Mouse (Mus musculus): ENCODE results near the gene Efna1.

Efna1 gene

GRCm38 (mm10) chr3:89242331-89242895 lies 38.5 kb downstream of the Efna1 start:
- DNase-seq: peak; percentile 77

GRCm38 (mm10) chr3:89238494-89238893 lies 42.4 kb downstream of the Efna1 start:
- DNase-seq: no peak

GRCm38 (mm10) chr3:89237682-89238081 lies 43.3 kb downstream of the Efna1 start:
- DNase-seq: no peak

- DNase-seq: no peak
Measured at GRCm38 (mm10) chr3:89236516-89236915, 44.4 kb downstream of the Efna1 start.

GRCm38 (mm10) chr3:89233562-89234110 lies 47.3 kb downstream of the Efna1 start:
- DNase-seq: peak; percentile 47

GRCm38 (mm10) chr3:89232614-89233013 lies 48.3 kb downstream of the Efna1 start:
- DNase-seq: no peak

- no peak for DNase-seq
Measured at GRCm38 (mm10) chr3:89231772-89232275, 49.1 kb downstream of the Efna1 start.

- no peak for DNase-seq
Measured at GRCm38 (mm10) chr3:89231345-89231744, 49.6 kb downstream of the Efna1 start.

GRCm38 (mm10) chr3:89230561-89230960 lies 50.4 kb downstream of the Efna1 start:
- DNase-seq: no peak

GRCm38 (mm10) chr3:89229276-89229675 lies 51.7 kb downstream of the Efna1 start:
- no peak for DNase-seq

GRCm38 (mm10) chr3:89228836-89229235 lies 52.1 kb downstream of the Efna1 start, which contains the start of gene Muc1:
TSS of gene Muc1 (plus strand) at chr3:89229057.
- DNase-seq: peak; percentile 66

- DNase-seq: peak; percentile 94
Measured at GRCm38 (mm10) chr3:89228180-89228549, 52.8 kb downstream of the Efna1 start.

- peak; percentile 92 for DNase-seq
Measured at GRCm38 (mm10) chr3:89227307-89228179, 53.4 kb downstream of the Efna1 start.

GRCm38 (mm10) chr3:89226900-89227299 lies 54.0 kb downstream of the Efna1 start, which contains the start of gene Mtx1:
TSS of gene Mtx1 (minus strand) at chr3:89227088.
- DNase-seq: peak; percentile 53

GRCm38 (mm10) chr3:89226361-89226760 lies 54.6 kb downstream of the Efna1 start:
- DNase-seq: no peak

GRCm38 (mm10) chr3:89225918-89226317 lies 55.0 kb downstream of the Efna1 start:
- no peak for DNase-seq

GRCm38 (mm10) chr3:89225321-89225815 lies 55.6 kb downstream of the Efna1 start:
- DNase-seq: no peak

- no peak for DNase-seq
Measured at GRCm38 (mm10) chr3:89224796-89225195, 56.1 kb downstream of the Efna1 start.
